Mouse (Mus musculus) fibroblast of lung, adult 2 months (primary cell): ENCODE measurements around the gene Mob2.

Experiments
- DNase-seq: peaks from one replicate; pipeline ENCODE4 v3.0.0-alpha.2; 2011; ENCODE audit warnings: low read depth

Mob2 gene

DNA sequence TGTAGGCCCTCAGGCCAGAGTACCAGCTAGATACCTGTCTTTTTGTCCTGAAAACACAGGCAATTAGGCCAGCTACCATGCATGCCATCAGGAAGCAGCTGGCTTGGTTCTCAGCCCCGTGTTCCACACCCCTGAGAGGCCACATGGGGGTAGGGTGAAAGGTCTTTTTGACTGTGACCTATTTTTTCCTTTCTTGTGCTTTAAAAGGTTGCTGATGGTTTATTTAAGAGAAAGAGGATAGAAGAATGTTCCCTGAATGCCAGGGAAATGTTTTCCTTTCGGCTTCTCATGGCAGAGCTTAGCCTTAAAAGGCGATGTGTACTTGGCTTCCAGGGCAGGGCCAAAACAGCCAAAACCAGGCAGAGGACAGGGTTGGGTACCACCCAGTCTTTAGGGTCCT, 40.0 kb downstream of the Mob2 start:
- DNase-seq, result no peak

DNA sequence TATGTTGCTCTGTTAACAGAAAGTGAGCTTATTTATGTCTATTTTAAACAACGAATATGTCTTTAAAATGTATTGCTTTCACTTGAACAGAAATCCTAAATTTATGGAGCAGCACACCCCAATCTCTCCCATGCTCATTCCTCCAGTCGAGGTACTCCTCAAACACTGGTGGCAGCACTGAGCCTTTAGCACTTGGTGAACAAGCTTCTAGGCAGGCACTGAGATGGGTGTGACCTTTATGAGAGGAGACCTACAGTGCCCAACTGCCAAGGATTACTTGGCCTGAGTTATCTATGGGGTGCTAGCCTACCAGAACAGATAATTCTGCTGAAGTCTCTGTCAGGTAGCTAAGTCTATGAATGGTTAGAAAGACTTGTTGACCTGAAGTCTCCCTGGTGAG, 41.2 kb downstream of the Mob2 start:
- DNase-seq, result no peak

DNA sequence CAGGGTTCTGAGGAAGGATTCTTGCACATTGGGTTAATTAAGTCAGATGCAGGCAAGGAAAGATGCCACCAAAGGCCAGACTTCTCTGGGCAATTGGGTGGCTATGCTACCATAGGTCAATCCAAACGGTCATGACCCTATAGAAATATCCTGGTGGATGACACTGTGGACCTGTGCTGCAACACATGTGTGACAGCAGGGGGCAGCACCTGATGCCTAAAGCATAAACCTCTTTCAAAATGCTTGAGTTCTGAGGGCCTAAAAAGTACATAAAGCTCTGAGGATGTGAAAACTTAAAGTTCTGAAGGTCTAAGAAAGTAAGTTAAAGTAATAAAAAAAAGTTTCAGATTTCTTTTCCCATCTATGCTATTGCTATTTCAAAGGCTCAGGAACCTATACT, 44.3 kb downstream of the Mob2 start:
- no peak for DNase-seq

DNA sequence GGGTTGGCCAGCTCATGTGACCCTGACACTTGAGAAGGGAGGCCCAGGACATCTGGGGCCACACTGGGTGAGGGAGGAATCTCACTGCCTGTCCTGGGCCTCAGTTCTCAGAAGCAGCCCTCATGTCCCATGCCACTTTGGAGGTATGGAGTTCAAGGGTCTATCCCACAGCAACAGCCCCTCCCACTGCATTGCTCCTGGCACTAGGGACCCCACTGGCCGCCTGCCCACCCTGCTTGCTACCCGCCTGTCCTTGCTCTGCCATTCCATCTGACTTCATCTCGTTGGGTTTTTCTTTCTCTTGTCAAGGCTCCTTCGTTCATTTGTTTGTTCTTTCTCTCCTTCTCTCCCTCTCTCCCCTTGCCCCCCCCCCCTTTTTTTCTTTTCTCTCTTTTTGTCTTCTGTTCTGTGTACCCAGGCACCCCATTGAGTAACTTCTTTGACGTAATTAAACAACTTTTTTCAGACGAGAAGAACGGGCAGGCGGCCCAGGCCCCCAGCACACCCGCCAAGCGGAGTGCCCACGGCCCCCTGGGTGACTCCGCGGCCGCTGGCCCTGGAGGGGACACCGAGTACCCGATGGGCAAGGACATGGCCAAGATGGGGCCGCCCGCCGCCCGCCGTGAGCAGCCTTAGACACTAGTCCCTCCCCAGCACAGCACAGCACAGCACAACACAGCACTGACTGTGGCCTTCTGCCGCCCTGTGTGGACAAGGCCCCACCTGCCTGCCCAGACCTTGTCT, 59.1 kb downstream of the Mob2 start:
- DNase-seq, result no peak

- no peak for DNase-seq
Measured at GRCm38 (mm10) chr7:142000661-142001060, 60.2 kb downstream of the Mob2 start.

DNA sequence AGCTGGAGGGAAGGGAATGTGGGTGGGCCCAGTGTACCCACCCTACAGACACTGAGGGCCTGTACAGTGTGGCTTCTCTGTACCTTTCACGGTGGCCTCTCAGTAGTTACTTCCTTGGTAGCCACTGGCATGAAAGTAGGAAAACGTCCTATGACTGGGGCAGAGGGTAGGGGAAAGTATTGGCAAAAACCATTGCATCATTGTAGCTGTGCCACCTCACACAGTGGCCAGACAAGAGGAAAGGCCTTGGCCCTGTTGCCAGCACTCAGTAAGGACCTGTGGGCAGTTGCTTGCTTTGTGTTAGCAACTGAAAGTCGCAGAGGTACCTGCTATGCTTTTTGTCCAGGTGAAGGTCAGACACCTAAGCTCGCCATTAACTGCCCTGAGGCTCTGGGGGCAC, 66.7 kb downstream of the Mob2 start:
- DNase-seq, result no peak

DNA sequence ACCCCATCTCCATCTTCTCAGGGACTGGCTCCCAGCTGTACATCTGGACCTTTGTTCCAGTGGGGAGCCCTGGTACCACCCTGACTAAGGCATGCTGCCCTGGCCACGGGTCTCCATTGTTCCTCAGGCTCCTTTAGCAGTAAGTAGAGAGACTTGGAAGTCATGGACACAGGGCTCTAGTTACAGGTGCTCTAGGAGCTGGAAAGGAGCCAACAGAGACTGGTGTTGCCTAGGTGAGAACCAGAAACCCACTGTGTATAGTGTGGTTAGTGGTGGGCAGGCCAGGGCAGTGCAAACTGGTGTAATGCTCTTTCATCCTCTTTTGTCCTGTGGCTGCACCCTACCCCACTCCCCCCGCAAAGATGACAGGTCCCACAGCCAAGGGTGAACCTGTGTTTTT, 69.7 kb downstream of the Mob2 start:
- no peak for DNase-seq

GRCm38 (mm10) chr7:141988314-141988806, 72.5 kb downstream of the Mob2 start:
- no peak for DNase-seq

DNA sequence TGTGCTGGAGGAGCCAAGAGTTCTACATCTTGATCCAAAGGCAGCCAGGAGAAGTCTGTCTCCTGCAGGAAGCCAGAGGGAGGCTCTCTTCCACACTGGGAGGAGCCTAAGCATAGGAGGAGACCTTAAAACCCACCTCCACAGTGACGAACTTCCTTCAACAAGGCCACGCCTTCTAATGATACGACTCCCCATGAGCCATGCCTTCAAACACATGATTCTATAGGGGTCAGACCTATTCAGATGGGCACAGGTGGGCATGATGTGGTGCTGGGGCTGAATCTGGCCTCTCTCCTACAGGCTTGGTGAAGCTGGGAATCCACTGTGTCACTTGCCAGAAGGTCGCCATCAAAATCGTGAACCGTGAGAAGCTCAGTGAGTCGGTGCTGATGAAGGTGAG, 79.6 kb downstream of the Mob2 start:
- DNase-seq, result no peak

DNA sequence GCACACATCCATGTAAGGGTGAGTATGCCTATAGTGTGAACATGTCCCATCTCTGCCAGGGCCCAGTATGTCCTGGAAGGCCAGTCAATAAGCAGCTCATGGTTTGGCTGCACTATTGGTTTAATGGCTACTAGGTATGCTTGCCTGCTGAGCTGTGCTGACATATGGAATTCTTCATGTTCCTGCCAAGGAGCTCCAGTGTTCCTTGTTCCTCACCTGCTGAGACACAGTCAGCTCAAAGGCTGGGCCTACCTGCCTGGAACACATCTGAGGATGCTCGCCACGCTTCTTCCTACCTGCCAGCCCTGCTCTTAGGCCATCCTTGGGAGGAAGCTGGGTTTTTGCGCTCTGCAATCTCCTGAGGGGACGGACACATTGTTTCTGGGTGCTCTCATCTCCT, 81.6 kb downstream of the Mob2 start:
- no peak for DNase-seq

DNA sequence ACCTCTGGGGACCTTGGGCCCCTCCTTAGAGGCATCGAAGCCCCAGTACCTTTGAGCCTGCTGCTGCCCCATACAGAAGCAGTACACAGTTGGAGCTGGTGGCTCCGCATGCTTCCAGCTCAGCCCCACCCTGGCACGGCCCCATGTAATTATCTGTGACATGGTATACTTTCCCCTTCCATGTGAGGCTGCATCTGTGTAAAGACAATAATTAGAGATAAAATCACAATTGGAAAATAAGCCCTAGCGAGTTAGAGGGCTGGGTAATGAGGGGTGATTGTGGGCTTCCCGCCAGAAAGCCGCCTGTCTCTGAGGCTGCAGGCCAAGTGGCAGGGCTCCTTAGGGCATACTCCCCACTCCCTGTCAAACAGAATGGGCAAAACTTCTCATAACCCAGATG, 82.9 kb downstream of the Mob2 start:
- no peak for DNase-seq

- DNase-seq, result no peak
Measured at GRCm38 (mm10) chr7:141972831-141973619, 87.8 kb downstream of the Mob2 start.

- no peak for DNase-seq
Measured at GRCm38 (mm10) chr7:141966281-141966680, 94.6 kb downstream of the Mob2 start.

DNA sequence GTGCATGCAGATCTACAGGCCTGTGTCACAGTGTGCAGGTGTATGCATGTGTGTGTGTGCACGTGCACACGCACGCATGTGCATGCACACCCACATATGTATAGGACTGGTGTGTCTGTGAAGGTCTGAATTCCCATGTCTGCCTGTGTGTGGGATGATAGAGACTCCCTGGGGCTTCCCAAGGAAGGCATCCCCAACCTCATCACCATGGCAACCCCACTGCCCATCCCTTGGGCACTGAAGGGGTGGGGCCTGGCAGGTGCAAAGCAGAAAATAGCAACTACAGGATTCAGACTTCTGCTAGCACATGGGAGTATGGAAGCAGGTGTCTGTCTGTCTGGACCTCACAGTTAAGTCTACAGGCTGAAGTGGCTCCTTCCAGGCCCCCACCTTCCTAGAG, 98.3 kb downstream of the Mob2 start:
- DNase-seq, result no peak

DNA sequence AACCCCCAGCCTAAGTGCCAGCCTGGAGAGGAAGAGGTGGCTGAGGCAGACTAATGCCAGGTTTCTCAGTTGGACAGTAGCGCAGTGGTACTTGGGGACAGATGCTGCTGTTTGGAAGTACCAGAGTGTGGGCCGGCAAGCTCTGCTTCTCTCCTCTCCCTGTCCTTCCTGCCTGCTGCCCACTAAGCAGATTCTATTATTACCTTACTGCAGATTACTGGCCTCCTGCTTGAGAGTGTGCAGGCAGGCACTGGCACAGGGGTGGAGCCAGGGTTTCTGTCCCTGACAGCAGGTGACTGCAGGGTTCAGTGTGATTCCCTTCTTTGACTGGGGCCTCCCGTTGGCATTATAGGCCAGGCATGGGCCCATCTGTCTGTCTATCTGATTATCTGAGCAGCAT, 99.4 kb downstream of the Mob2 start:
- no peak for DNase-seq

DNA sequence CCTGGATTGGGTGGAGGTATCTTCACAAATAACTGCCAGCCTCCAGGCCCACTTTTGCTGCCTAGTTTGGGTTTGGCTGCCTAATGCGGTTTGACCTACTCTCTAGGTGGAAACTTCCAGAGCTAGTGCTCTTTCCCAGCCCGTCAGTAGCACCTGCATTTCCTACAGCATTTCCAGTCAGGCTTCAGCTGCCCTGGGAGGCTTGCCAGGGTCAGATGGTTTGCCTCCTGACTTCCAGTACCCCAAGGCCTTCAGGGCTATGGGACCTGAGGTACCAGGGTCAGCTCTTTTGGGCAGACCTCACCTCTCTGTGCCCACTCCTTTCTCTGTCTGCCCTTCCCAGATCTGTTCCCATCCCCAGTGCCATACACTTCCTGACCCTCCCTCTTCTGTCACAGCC, 99.9 kb downstream of the Mob2 start:
- DNase-seq, result no peak

GRCm38 (mm10) chr7:141959133-141959532, 101.7 kb downstream of the Mob2 start:
- DNase-seq, result no peak
